ENCODE assay signal across 10 mouse cellular contexts in genomic region chr11:76836317-76836716, GRCm38 (mm10). TPM values are rescaled to one million over a fixed set of nuclear protein-coding genes. Genes with fewer than 3 reads are reported as not detected.
A peak's percentile ranks its signal among the peaks of the same experiment; 100 is the strongest.
DNase-seq lines count a peak whose midpoint lies in the region; ATAC-seq and TF ChIP-seq lines count a peak whose summit lies in the region.
"Had no signal": no experiment of that assay in that cellular context is flagged by ENCODE, and none has a peak within 500 bp of the region (broad histone marks: within the 10 kb centered on the region; RNA-seq: fewer than 3 reads in every experiment).

No protein-coding gene starts in this region.

- H3K27me3 ChIP-seq in kidney, embryonic 16.5 days (ENCODE audit: insufficient read depth, low read length), result no peaks in the 10 kb centered on the region
- H3K27me3 ChIP-seq in stomach, embryonic 15.5 days (replicated peaks), result no peaks in the 10 kb centered on the region
- H3K27me3 ChIP-seq in stomach, postnatal 0 days (ENCODE audit: control insufficient read depth, insufficient read depth, low read length), result no peaks in the 10 kb centered on the region
- H3K27me3 ChIP-seq: lung, embryonic 15.5 days had no signal

- TF ChIP-seq EP300 in stomach, postnatal 0 days (optimal IDR thresholded peaks at IDR 0.05), result no peak

- H3K36me3 ChIP-seq in kidney, embryonic 16.5 days (ENCODE audit: insufficient read depth, low read length), result 0 out of 2 replicates have a peak, but pooled peaks cover 14% of the 10 kb centered on the region
- H3K36me3 ChIP-seq in stomach, embryonic 15.5 days, result no peaks in the 10 kb centered on the region
- H3K36me3 ChIP-seq in stomach, postnatal 0 days (ENCODE audit: control insufficient read depth, insufficient read depth, low read length), result 0 out of 2 replicates have a peak, but pooled peaks cover 11% of the 10 kb centered on the region

- no peaks in the 10 kb centered on the region for H3K9me3 ChIP-seq in kidney, embryonic 16.5 days (ENCODE audit: low read length)
- no peaks in the 10 kb centered on the region for H3K9me3 ChIP-seq in stomach, embryonic 15.5 days
- no peaks in the 10 kb centered on the region for H3K9me3 ChIP-seq in stomach, postnatal 0 days (ENCODE audit: control insufficient read depth, low read length)
- H3K9me3 ChIP-seq: lung, embryonic 15.5 days had no signal

- no peak overlapping the region for H3K4me3 ChIP-seq in kidney, embryonic 16.5 days (ENCODE audit: low read length)
- no peak overlapping the region for H3K4me3 ChIP-seq in stomach, embryonic 15.5 days (replicated peaks)
- no peak overlapping the region for H3K4me3 ChIP-seq in stomach, postnatal 0 days (ENCODE audit: low read depth, low read length)
- H3K4me3 ChIP-seq: lung, embryonic 15.5 days had no signal

- H3K4me2 ChIP-seq in kidney, embryonic 16.5 days (replicated peaks; ENCODE audit: low read depth, low read length), result no peak overlapping the region
- H3K4me2 ChIP-seq in stomach, embryonic 15.5 days, result no peak overlapping the region
- no peak overlapping the region for H3K4me2 ChIP-seq in stomach, postnatal 0 days (replicated peaks; ENCODE audit: low read depth)
- H3K4me2 ChIP-seq: lung, embryonic 15.5 days had no signal

- peaks cover 5% of the 10 kb centered on the region; the same call in 1 of the 2 replicates for H3K4me1 ChIP-seq in kidney, embryonic 16.5 days (ENCODE audit: insufficient read depth, low read length)
- H3K4me1 ChIP-seq in stomach, embryonic 15.5 days, result no peaks in the 10 kb centered on the region
- no peaks in the 10 kb centered on the region for H3K4me1 ChIP-seq in stomach, postnatal 0 days (replicated peaks; ENCODE audit: control insufficient read depth, insufficient read depth)
- H3K4me1 ChIP-seq: lung, embryonic 15.5 days had no signal

- peak overlapping the region; percentile 34; the same call in 1 of the 2 replicates for H3K27ac ChIP-seq in kidney, embryonic 16.5 days (ENCODE audit: low read length)
- H3K27ac ChIP-seq in stomach, embryonic 15.5 days, result peak overlapping the region; percentile 35; the same call in 1 of the 2 replicates
- no peak overlapping the region for H3K27ac ChIP-seq in stomach, postnatal 0 days (replicated peaks)
- H3K27ac ChIP-seq: lung, embryonic 15.5 days had no signal

- no peak overlapping the region for H3K9ac ChIP-seq in kidney, embryonic 16.5 days (replicated peaks; ENCODE audit: low read length)
- no peak overlapping the region for H3K9ac ChIP-seq in stomach, embryonic 15.5 days
- H3K9ac ChIP-seq in stomach, postnatal 0 days (ENCODE audit: low read length), result no peak overlapping the region
- H3K9ac ChIP-seq: forebrain, postnatal 0 days; lung, embryonic 15.5 days had no signal

- WGBS in kidney, embryonic 16.5 days, result 72% methylated on average over 6 of the region's 6 CpGs
- 70% methylated on average over 6 of the region's 6 CpGs for WGBS in stomach, embryonic 15.5 days
- 77% methylated on average over 6 of the region's 6 CpGs for WGBS in stomach, postnatal 0 days

- no peak for ATAC-seq in kidney, embryonic 16.5 days (ENCODE audit: low FRiP score, low TSS enrichment)
- no peak for ATAC-seq in stomach, embryonic 15.5 days (ENCODE audit: insufficient read depth, low FRiP score, low read depth)
- no peak for ATAC-seq in stomach, postnatal 0 days (ENCODE audit: low FRiP score, low TSS enrichment)
- ATAC-seq in erythroid progenitor cell, adult 5-6 weeks (replicated peaks; ENCODE audit: low FRiP score, poor library complexity, severe bottlenecking), result no peak
- ATAC-seq: activated CD4-positive, CD25-positive, alpha-beta regulatory T cell, adult 4 months; forebrain, postnatal 0 days had no signal

- no peak for TF ChIP-seq CTCF in stomach, postnatal 0 days (IDR thresholded peaks at IDR 0.05; ENCODE audit: low read depth)

- no peak for DNase-seq in kidney, postnatal 36 days
- no peak for DNase-seq in stomach, postnatal 0 days (ENCODE audit: low spot score)
- DNase-seq in heart, postnatal 4 days, result peak; percentile 21
- DNase-seq in urinary bladder, postnatal 25 days (ENCODE audit: low spot score), result no peak
- DNase-seq: forebrain, postnatal 0 days had no signal

RNA-seq across cellular contexts. Expression of gene Cpd, which starts 10.5 kb away (rescaled TPM):
- 12.3 and 13.9 TPM in 2 replicates for polyA plus RNA-seq in kidney, embryonic 16.5 days (2015; fragmentation: Nextera tagmentation; extraction: Ambion mirVana)
- polyA plus RNA-seq in stomach, embryonic 15.5 days (2015; fragmentation: Nextera tagmentation; extraction: Ambion mirVana), result 12.5 and 13.3 TPM in 2 replicates
- 15.9 and 16.1 TPM in 2 replicates for polyA plus RNA-seq in stomach, postnatal 0 days (2015; fragmentation: Nextera tagmentation; extraction: Ambion mirVana)
- 10 to 100 TPM; 66.0 to 66.4 TPM for total RNA-seq in heart, postnatal 4 days (2021)
- total RNA-seq in erythroid progenitor cell, adult 5-6 weeks (2015; ENCODE audit: low replicate concordance), result 11.7 and 12.6 TPM in 2 replicates
- 6.1 and 9.6 TPM in 2 replicates for total RNA-seq in erythroid progenitor cell, adult 5-6 weeks (2017; ENCODE audit: low replicate concordance)
